In genomic region chr11:36415244-36415643, GRCm38 (mm10) we compare ENCODE assay signal across 26 mouse cellular contexts.
DNase-seq lines count a peak whose midpoint lies in the region; ATAC-seq and TF ChIP-seq lines count a peak whose summit lies in the region.
"Had no signal": no experiment of that assay in that cellular context is flagged by ENCODE, and none has a peak within 500 bp of the region (broad histone marks: within the 10 kb centered on the region; RNA-seq: fewer than 3 reads in every experiment).

No protein-coding gene starts in this region.

- 0 out of 2 replicates have a peak overlapping the region, but pooled peaks have one; percentile 18 for H3K27ac ChIP-seq in hindbrain, embryonic 13.5 days
- H3K27ac ChIP-seq in hindbrain, embryonic 10.5 days, result no peak overlapping the region
- H3K27ac ChIP-seq in midbrain, postnatal 0 days (ENCODE audit: low read depth, low read length), result no peak overlapping the region
- no peak overlapping the region for H3K27ac ChIP-seq in midbrain, embryonic 10.5 days (replicated peaks)
- H3K27ac ChIP-seq: embryonic facial prominence, embryonic 15.5 days; heart, embryonic 15.5 days had no signal

- DNase-seq in hindbrain, embryonic 10.5 days (ENCODE audit: low spot score), result no peak
- peak; percentile 42 for DNase-seq in midbrain, postnatal 0 days (ENCODE audit: low spot score)
- DNase-seq in midbrain, embryonic 10.5 days (ENCODE audit: low spot score), result no peak
- peak; percentile 66 for DNase-seq in retina, postnatal 1 day
- DNase-seq in frontal cortex, adult 2 months (ENCODE audit: extremely low spot score in 1 of 2, low spot score in 1 of 2), result no peak
- DNase-seq: adrenal gland, adult 2 months; adrenal gland, postnatal 14 days; B cell, adult 2 months; cerebellum, adult 11-12 months; cerebellum, adult 8-10 months; cerebellum, postnatal 36 days; embryo, embryonic 11 days; forebrain, postnatal 0 days; gastrocnemius, postnatal 25 days; heart, adult 18-20 months; heart, postnatal 10 days; heart, postnatal 36 days had no signal

- no peak for ATAC-seq in hindbrain, embryonic 13.5 days (ENCODE audit: low FRiP score)
- ATAC-seq in midbrain, postnatal 0 days (ENCODE audit: low FRiP score), result no peak
- ATAC-seq: CD4-positive, CD25-positive, alpha-beta regulatory T cell, adult 4 months; forebrain, embryonic 14.5 days; forebrain, postnatal 0 days; hindbrain, embryonic 16.5 days; inflammation-experienced regulatory T-cells, adult 6 months; intestine, embryonic 16.5 days had no signal

- no peak overlapping the region for H3K9ac ChIP-seq in hindbrain, embryonic 13.5 days
- no peak overlapping the region for H3K9ac ChIP-seq in midbrain, postnatal 0 days (replicated peaks; ENCODE audit: low read length, poor library complexity, severe bottlenecking)
- H3K9ac ChIP-seq: embryonic facial prominence, embryonic 15.5 days; forebrain, postnatal 0 days; heart, embryonic 12.5 days; heart, embryonic 15.5 days had no signal

- no peak for TF ChIP-seq CTCF in midbrain, postnatal 0 days (IDR thresholded peaks at IDR 0.05)

- 48% methylated on average over 7 of the region's 7 CpGs for WGBS in hindbrain, embryonic 13.5 days
- 81% methylated on average over 7 of the region's 7 CpGs for WGBS in hindbrain, embryonic 10.5 days
- 74% methylated on average over 7 of the region's 7 CpGs for WGBS in midbrain, postnatal 0 days
- WGBS in midbrain, embryonic 10.5 days, result 86% methylated on average over 7 of the region's 7 CpGs

- peaks cover 51% of the 10 kb centered on the region for H3K4me1 ChIP-seq in hindbrain, embryonic 13.5 days (replicated peaks)
- H3K4me1 ChIP-seq in hindbrain, embryonic 10.5 days (replicated peaks), result 0 out of 2 replicates have a peak, but pooled peaks cover 4% of the 10 kb centered on the region
- no peaks in the 10 kb centered on the region for H3K4me1 ChIP-seq in midbrain, postnatal 0 days (ENCODE audit: insufficient read depth, low read length)
- no peaks in the 10 kb centered on the region for H3K4me1 ChIP-seq in midbrain, embryonic 10.5 days
- H3K4me1 ChIP-seq: heart, embryonic 12.5 days; heart, embryonic 15.5 days had no signal

- H3K4me3 ChIP-seq in hindbrain, embryonic 13.5 days, result no peak overlapping the region
- no peak overlapping the region for H3K4me3 ChIP-seq in hindbrain, embryonic 10.5 days
- H3K4me3 ChIP-seq in midbrain, postnatal 0 days (ENCODE audit: low read depth, low read length), result no peak overlapping the region
- H3K4me3 ChIP-seq in midbrain, embryonic 10.5 days, result no peak overlapping the region
- H3K4me3 ChIP-seq: embryonic facial prominence, embryonic 15.5 days; heart, embryonic 12.5 days; heart, embryonic 15.5 days had no signal

- H3K36me3 ChIP-seq in hindbrain, embryonic 13.5 days, result no peaks in the 10 kb centered on the region
- H3K36me3 ChIP-seq in hindbrain, embryonic 10.5 days, result no peaks in the 10 kb centered on the region
- H3K36me3 ChIP-seq in midbrain, postnatal 0 days (ENCODE audit: insufficient read depth, low read length), result no peaks in the 10 kb centered on the region
- no peaks in the 10 kb centered on the region for H3K36me3 ChIP-seq in midbrain, embryonic 10.5 days
- H3K36me3 ChIP-seq: embryonic facial prominence, embryonic 15.5 days; heart, embryonic 12.5 days; heart, embryonic 15.5 days had no signal

- H3K27me3 ChIP-seq in hindbrain, embryonic 13.5 days, result no peaks in the 10 kb centered on the region
- no peaks in the 10 kb centered on the region for H3K27me3 ChIP-seq in hindbrain, embryonic 10.5 days (ENCODE audit: insufficient read depth, poor library complexity, severe bottlenecking)
- H3K27me3 ChIP-seq in midbrain, postnatal 0 days (ENCODE audit: insufficient read depth, low read length), result no peaks in the 10 kb centered on the region
- no peaks in the 10 kb centered on the region for H3K27me3 ChIP-seq in midbrain, embryonic 10.5 days (ENCODE audit: low read depth, poor library complexity, severe bottlenecking)
- H3K27me3 ChIP-seq: embryonic facial prominence, embryonic 15.5 days; heart, embryonic 12.5 days; heart, embryonic 15.5 days had no signal

- H3K4me2 ChIP-seq in hindbrain, embryonic 13.5 days, result no peak overlapping the region
- H3K4me2 ChIP-seq in midbrain, postnatal 0 days (ENCODE audit: low read depth, low read length, poor library complexity, severe bottlenecking), result no peak overlapping the region
- H3K4me2 ChIP-seq: embryonic facial prominence, embryonic 15.5 days; heart, embryonic 12.5 days; heart, embryonic 15.5 days had no signal

- H3K9me3 ChIP-seq in hindbrain, embryonic 13.5 days, result no peaks in the 10 kb centered on the region
- H3K9me3 ChIP-seq in hindbrain, embryonic 10.5 days, result no peaks in the 10 kb centered on the region
- no peaks in the 10 kb centered on the region for H3K9me3 ChIP-seq in midbrain, postnatal 0 days (ENCODE audit: low read length)
- H3K9me3 ChIP-seq in midbrain, embryonic 10.5 days (replicated peaks), result no peaks in the 10 kb centered on the region
- H3K9me3 ChIP-seq: embryonic facial prominence, embryonic 15.5 days; heart, embryonic 12.5 days; heart, embryonic 15.5 days had no signal

Comparison
In these comparisons a context has a peak if more than half of its experiments do, and no peak if none do; other contexts are left out.
1. DNase-seq: peak in midbrain, postnatal 0 days (single experiment) and retina, postnatal 1 day (single experiment); none in hindbrain, embryonic 10.5 days (single experiment), midbrain, embryonic 10.5 days (single experiment) and frontal cortex, adult 2 months (0 of 2).